Mouse (Mus musculus) lung, postnatal 0 days (tissue): ENCODE measurements at regions not wholly inside any gene's neighbourhood (a gene's known extent, or its start where the extent isn't known, plus 50 kb on each side); places are given as distances from the start of the nearest gene placed in this dataset.

Experiments used
- ATAC-seq: fragments of 200-750 bp; cut with Nextera tagmentation; 2 replicates; pipeline ENCODE4 v1.8.0; 2017; ENCODE audit warnings: moderate library complexity
- DNase-seq: peaks from one replicate; pipeline ENCODE4 v3.0.0-alpha.2; 2016; ENCODE audit warnings: low spot score
- H3K27ac ChIP-seq: fragments of 300-500 bp; sonication (generic); 2 replicates; pipeline ENCODE4 v1.5.1; 2014; ENCODE audit warnings: antibody characterized with exemption, mild to moderate bottlenecking, low read length, mixed read lengths
- H3K27me3 ChIP-seq: fragments of 300-500 bp; sonication (generic); replicated peaks from 2 replicates; pipeline ENCODE4 v1.6.1; 2014; ENCODE audit warnings: low read length, mixed read lengths; ENCODE audit not compliant: insufficient read depth
- H3K36me3 ChIP-seq: fragments of 300-500 bp; sonication (generic); 2 replicates; pipeline ENCODE4 v1.6.1; 2014; ENCODE audit warnings: low read length, mixed read lengths; ENCODE audit not compliant: insufficient read depth
- H3K4me1 ChIP-seq: fragments of 300-500 bp; sonication (generic); 2 replicates; pipeline ENCODE4 v1.6.1; 2014; ENCODE audit warnings: antibody characterized with exemption, low read depth, low read length, mixed read lengths; ENCODE audit not compliant: insufficient read depth
- H3K4me2 ChIP-seq: fragments of 300-500 bp; sonication (generic); replicated peaks from 2 replicates; pipeline ENCODE4 v1.6.1; 2014; ENCODE audit warnings: low read depth, mild to moderate bottlenecking, low read length, moderate library complexity, mixed read lengths
- H3K4me3 ChIP-seq: fragments of 300-500 bp; sonication (generic); 2 replicates; pipeline ENCODE4 v1.5.1; 2014; ENCODE audit warnings: low read depth, low read length
- H3K9ac ChIP-seq: fragments of 300-500 bp; sonication (generic); replicated peaks from 2 replicates; pipeline ENCODE4 v1.6.1; 2014; ENCODE audit warnings: low read depth, mild to moderate bottlenecking
- H3K9me3 ChIP-seq: fragments of 300-500 bp; sonication (generic); 2 replicates; pipeline ENCODE4 v1.6.1; 2016; ENCODE audit warnings: low read length, mixed read lengths
- CTCF ChIP-seq: IDR thresholded peaks from 2 replicates; pipeline ENCODE4 v1.5.1; 2016; ENCODE audit warnings: antibody characterized with exemption, mild to moderate bottlenecking
- EP300 ChIP-seq: IDR thresholded peaks from 2 replicates; pipeline ENCODE4 v1.6.1; 2016; ENCODE audit warnings: antibody characterized with exemption, mild to moderate bottlenecking, control low read depth
- WGBS: fragments of 180-500 bp; shearing (Covaris S2); extraction: QIAGEN DNeasy Blood & Tissue Kit; methylation state at CpG from one replicate; pipeline ENCODE4 v1.1.7; 2014; 5-methylcytosine and 5-hydroxymethylcytosine counted together

- Histone ChIP-seq H3K27me3 (no peaks in the 10 kb centered on the region), H3K9me3 (no peaks in the 10 kb centered on the region), H3K4me3 (no peak overlapping the region), H3K4me1 (no peaks in the 10 kb centered on the region), H3K4me2 (no peak overlapping the region), H3K36me3 (no peaks in the 10 kb centered on the region), H3K9ac (no peak overlapping the region), H3K27ac (no peak overlapping the region)
- ATAC-seq (0 out of 2 replicates have a peak, but pooled peaks have one; percentile 19), DNase-seq (no peak)
- 69% methylated on average over 7 of the region's 7 CpGs for WGBS
- no peak for TF ChIP-seq CTCF
- TF ChIP-seq EP300, result no peak
Measured at GRCm38 (mm10) chr6:81765831-81766230, 157.6 kb upstream of the Gcfc2 start.

- ATAC-seq, result no peak
Measured at GRCm38 (mm10) chr6:81766800-81767199, 156.7 kb upstream of the Gcfc2 start.

GRCm38 (mm10) chr6:81768669-81769537, 154.6 kb upstream of the Gcfc2 start:
- DNase-seq (peak; percentile 71), ATAC-seq (no peak)
- H3K4me2 ChIP-seq, result no peak overlapping the region
- no peaks in the 10 kb centered on the region for H3K36me3 ChIP-seq
- no peak overlapping the region for H3K4me3 ChIP-seq
- no peak overlapping the region for H3K27ac ChIP-seq
- no peak overlapping the region for H3K9ac ChIP-seq
- no peaks in the 10 kb centered on the region for H3K9me3 ChIP-seq
- TF ChIP-seq CTCF, result peak; percentile 64
- TF ChIP-seq EP300, result no peak
- H3K27me3 ChIP-seq, result no peaks in the 10 kb centered on the region
- 45% methylated on average over 5 of the region's 5 CpGs for WGBS
- no peaks in the 10 kb centered on the region for H3K4me1 ChIP-seq

More at GRCm38 (mm10) chr6:81766800-81767199, 156.7 kb upstream of the Gcfc2 start:
- Histone ChIP-seq H3K4me3 (no peak overlapping the region), H3K4me1 (no peaks in the 10 kb centered on the region), H3K4me2 (no peak overlapping the region), H3K36me3 (no peaks in the 10 kb centered on the region), H3K27me3 (no peaks in the 10 kb centered on the region), H3K27ac (no peak overlapping the region), H3K9me3 (no peaks in the 10 kb centered on the region), H3K9ac (no peak overlapping the region)
- TF ChIP-seq CTCF (no peak), EP300 (no peak)
- 82% methylated on average over 4 of the region's 4 CpGs for WGBS
- no peak for DNase-seq

- Histone ChIP-seq H3K9ac (no peak overlapping the region), H3K4me1 (no peaks in the 10 kb centered on the region), H3K27ac (no peak overlapping the region), H3K36me3 (no peaks in the 10 kb centered on the region), H3K9me3 (no peaks in the 10 kb centered on the region), H3K4me3 (no peak overlapping the region), H3K4me2 (no peak overlapping the region), H3K27me3 (no peaks in the 10 kb centered on the region)
- ATAC-seq (no peak), DNase-seq (no peak)
- no peak for TF ChIP-seq CTCF
- no peak for TF ChIP-seq EP300
- 68% methylated on average over 3 of the region's 3 CpGs for WGBS
Measured at GRCm38 (mm10) chr6:81770301-81770700, 153.2 kb upstream of the Gcfc2 start.

GRCm38 (mm10) chr6:81771862-81772261, 151.6 kb upstream of the Gcfc2 start:
- Histone ChIP-seq H3K4me2 (no peak overlapping the region), H3K27ac (no peak overlapping the region)
- DNase-seq, result no peak

GRCm38 (mm10) chr6:81782131-81782530, 141.3 kb upstream of the Gcfc2 start:
- Histone ChIP-seq H3K9me3 (no peaks in the 10 kb centered on the region), H3K36me3 (no peaks in the 10 kb centered on the region), H3K27me3 (no peaks in the 10 kb centered on the region), H3K9ac (no peak overlapping the region), H3K4me3 (no peak overlapping the region), H3K4me1 (no peaks in the 10 kb centered on the region), H3K27ac (no peak overlapping the region), H3K4me2 (no peak overlapping the region)
- TF ChIP-seq EP300, result no peak
- TF ChIP-seq CTCF, result no peak
- 82% methylated on average over 5 of the region's 5 CpGs for WGBS
- no peak for ATAC-seq
- DNase-seq, result no peak

More at GRCm38 (mm10) chr6:81771862-81772261, 151.6 kb upstream of the Gcfc2 start:
- H3K4me3 ChIP-seq, result no peak overlapping the region
- no peaks in the 10 kb centered on the region for H3K9me3 ChIP-seq
- no peak for ATAC-seq
- no peaks in the 10 kb centered on the region for H3K4me1 ChIP-seq
- no peaks in the 10 kb centered on the region for H3K27me3 ChIP-seq
- H3K9ac ChIP-seq, result no peak overlapping the region
- TF ChIP-seq CTCF, result no peak
- TF ChIP-seq EP300, result no peak
- H3K36me3 ChIP-seq, result no peaks in the 10 kb centered on the region
